Mouse (Mus musculus) brain, adult 2 months (tissue): ENCODE results near the gene Mrps18b.
A peak's percentile ranks its signal among the peaks of the same experiment; 100 is the strongest.

Experiments
- DNase-seq: peaks from one replicate; pipeline ENCODE4 v3.0.0; 2011; ENCODE audit warnings: low read depth, low spot score

The Mrps18b gene

DNA sequence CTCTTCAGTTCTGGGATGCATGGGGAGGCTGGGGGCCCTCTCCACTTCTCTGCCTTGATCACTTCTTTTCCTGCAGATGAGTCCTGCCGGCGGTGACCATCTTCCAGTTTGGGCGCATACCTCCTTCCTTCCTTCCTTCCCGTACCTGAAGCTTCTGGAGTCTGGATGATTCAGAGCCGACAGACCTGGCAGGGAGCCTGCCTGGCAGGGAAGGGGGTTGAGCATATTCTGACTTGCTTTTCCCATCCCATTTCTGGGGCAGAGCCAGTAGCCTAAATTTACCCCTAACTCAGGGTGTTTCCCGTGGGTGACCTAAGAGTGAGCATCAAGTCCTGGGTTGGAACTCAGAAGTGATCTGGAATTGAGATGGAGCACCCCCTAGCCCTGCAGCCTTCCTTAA is 41.5 kb downstream of the Mrps18b start:
- DNase-seq: peak; percentile 82

DNA sequence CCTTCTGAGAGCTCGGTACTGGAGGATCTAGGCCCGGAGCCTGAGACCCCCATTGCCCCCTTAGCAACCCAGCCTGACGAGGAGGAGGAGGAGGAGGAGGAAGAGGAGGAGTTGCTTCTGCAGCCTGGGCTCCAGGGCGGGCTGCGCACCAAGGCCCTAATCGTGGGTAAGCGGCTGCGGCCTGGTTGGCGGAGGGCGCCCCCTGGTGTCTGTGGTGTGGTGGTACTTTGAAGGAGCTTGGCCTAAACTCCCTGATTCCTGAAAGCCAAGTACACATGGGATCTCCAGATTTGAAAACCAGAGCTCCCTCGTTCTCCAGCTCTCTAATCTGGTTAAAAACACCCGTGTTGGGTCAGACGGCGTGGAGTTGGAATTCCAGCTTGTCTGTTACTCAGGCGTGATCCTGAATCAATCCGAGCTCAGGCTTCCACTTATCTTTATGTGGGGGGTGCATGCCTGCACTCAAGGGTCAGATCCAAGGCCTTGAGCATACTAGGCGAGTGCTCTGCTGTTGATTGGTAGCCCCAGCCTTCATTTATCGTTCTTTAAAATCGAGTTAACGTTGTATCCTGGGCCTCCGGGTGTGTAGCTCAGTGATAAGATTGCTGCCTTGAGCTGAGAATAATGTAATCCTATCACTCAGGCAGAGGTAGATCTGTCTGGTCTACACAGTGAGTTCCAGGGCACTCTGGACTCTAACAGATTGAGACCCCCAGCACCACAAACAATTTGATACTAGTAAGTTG is 42.2 kb downstream of the Mrps18b start:
- DNase-seq: peak; percentile 92

DNA sequence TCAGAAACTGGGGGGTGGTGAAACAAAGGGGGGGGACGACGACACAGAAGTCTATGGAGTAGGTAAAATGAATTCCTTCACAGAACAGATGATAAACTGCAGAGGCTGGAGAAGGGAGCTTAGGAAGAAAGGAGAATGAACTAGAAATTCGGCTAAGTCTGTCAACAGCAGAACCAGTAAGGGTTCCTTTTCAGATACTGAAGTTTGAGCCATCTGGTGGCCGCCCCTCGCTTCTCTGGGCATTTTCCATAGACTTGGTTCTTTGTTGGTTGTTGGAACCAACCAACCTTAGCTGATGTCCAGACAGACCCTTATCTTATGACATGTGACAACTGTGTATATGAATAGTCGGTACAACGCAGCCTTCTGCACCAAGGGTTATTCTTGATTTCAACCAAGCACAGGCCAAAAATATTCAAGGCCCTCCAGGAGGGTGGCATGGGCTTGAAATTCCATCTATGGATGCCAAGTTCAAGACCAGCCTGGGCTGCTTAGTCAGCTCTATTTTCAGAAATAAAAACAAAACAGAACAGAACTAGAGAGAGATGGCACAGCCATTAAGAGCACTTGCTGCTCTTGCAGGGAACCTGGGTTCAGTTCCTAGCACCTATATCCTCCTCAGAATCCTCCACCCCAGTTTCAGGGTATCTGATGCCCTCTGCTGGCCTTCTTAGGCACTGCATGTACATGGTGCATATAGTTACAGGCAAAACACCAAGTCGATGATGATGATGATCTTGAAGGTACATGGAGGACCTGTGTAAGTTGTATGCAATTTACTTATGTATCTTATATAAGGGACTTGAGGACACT is 45.1 kb downstream of the Mrps18b start:
- no peak for DNase-seq

DNA sequence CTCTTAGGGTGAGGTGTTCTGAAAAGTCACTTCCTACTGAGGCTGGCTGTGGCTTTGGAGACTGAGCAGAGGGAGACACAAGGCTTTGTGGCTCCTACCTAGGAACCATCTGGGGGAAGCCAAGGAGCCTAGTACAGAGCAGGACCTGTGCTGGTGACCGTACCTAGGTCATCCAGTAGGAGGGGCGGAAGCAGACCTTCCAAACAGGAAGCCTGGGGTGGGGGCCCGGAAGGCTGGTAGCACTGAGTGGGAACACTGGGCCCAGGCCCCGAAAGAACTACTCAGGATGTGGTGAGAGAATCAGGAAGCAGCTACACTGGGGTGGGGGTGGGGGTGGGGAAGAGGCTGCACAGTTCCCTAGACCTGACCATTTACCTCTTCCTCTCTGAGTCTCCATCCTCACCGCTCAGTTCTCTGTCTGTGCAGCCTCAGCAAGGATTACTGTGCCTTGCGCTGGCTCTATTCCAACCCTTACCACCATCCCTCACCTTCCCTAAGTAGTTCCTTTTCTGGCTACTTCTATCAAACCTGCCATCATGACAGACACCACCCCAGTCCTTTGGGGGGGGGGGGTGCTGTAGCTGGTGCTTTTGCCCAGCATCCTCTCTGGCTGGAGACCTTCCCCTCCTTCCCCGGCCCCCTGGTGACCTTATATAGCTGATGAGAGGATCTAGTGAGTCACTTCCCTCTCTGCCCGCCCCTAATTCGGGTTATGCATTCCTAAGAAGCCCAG is 45.9 kb downstream of the Mrps18b start:
- peak; percentile 51 for DNase-seq

DNA sequence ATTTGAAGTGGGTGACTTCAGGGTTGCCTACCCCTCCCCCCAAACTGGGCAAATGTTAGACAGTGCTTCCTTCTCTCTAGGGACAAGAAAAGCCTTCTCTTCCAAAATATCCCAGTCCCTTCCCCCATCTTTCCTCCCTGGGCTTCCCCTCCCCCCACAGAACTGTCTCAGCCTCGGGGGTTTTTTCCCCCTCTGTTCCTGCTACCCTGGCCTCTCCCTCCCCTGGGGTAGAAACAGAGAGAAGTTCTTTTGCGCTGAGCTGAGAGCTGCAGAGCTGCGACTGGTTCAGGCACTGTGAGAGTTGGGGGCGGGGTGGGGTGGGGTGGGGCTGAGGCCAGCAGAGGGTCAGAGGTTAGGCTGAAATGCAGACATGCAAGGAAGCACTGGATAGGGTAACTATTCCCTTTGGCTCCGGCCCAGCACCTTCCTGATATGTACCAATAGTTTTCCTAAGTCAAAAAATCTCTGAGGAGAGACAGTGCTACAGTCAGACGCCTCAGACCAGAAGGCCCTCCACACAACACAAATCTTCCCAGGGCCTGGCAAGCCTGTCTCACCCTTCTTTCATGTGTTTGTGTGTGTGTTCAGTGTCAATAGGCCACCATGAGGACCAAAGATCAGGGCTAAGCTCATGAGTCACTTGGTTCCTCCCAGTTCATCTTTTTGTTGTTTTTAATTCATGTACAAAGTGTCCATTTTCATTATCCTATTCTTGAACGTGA is 46.7 kb downstream of the Mrps18b start:
- no peak for DNase-seq

DNA sequence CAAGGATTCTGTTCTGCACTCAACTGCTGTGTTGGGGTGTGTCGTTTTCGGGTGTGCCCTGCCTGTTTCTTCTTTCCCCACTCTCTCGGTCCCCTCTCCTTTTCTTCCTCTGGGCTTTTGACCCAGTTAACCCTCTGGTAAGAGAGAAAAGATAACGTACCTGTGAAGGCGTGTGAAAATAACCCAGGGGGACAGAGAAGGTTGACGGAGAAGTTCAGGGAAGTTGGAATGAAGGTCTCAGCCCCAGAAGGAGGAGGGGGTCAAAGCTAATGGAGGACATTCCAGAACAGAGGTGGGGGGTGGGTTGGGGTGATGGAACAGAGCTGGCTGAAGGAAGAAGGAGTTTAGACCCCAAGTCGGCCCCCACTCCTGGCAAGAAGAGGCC is 47.2 kb downstream of the Mrps18b start:
- no peak for DNase-seq

DNA sequence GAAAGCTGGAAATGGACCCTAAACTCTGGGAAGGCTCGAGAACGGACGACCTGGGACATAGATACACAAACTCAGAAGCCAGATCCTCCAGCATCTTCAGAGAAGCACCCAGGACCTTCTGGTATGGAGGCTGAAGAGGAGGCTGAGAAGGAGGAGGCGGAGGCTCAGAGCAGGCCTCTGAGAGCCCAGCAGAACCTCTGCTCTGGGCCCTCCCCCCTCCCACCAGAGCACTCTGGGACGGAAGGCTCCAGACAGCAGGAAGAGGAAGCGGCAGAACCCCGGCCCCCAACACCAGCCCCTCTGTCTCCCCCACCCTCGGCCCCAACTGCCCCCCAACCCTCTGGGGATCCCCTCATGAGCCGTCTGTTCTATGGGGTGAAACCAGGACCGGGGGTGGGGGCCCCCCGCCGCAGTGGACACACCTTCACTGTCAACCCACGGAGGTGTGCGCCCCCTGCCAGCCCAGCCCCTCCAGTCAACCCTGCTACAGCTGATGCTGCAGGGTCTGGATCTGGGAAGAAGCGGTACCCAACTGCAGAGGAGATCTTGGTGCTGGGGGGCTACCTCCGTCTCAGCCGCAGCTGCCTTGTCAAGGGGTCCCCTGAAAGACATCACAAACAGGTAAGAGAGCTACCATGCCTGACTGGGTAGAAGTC is 47.9 kb downstream of the Mrps18b start:
- peak; percentile 26 for DNase-seq

DNA sequence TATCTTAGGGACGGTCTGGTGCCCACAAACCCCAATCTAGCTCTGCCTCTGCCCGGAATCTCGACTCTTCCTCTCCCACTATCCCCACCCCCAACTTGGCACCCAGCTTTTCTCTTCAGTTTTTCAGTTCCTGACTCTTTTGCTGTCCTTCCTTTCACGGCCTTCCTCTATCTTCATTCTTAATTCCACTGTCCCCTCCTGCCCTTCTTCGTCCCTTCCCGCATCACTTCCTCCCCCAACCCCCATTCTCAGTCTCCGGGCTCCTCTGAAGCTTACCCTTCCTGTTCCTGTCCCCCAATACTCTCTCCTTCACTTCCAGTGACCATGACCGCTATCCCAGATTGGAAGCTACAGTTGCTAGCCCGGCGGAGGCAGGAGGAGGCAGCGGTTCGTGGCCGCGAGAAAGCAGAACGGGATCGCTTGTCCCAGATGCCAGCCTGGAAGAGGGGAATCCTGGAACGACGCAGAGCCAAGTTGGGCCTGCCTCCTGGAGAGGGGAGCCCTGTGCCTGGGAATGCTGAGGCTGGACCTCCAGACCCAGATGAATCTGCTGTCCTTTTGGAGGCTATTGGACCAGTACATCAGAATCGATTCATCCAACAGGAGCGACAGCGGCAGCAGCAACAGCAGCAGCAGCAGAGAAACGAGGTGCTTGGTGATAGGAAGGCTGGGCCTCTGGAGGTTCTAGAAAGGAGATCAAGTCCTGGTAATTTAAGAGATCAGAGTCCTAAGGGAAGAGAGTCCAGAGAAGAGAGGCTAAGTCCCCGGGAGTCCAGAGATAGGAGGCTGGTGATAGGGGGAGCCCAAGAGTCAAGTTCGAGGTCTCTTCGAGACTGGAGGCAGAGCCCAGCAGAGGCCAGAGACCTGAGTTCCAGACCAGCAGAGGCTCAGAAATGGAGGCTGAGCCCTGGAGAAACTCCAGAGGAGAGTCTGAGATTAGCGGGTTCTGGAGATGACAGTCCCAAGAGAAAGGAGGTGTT is 49.0 kb downstream of the Mrps18b start:
- peak; percentile 24 for DNase-seq

DNA sequence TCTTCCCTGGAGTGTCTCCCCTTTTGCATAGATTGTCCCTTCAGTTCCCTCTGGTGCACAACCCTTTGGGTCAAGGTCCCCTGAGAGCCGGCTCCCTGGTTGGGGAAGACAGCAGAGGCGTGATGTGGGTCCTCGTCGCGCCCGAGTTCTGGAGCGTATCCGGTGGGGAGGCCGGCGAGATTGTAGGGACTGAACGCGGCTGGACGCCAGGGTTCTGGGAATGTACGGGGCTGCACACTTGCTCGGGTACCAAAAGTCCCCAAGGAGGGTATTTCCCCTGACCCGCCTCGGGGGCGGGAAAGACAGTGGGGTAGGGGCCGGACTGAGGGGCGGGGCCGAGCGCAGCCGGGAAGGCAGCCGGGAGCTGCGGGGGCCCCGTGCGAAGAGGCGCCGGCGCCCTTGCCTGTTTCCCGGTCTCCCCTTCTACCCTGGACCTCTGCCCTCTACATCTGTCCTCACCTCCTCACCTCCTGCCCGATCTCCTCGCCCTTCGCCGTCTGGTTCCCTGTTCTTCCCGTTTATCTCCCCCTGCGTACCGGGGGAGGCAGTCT is 49.8 kb downstream of the Mrps18b start:
- no peak for DNase-seq

DNA sequence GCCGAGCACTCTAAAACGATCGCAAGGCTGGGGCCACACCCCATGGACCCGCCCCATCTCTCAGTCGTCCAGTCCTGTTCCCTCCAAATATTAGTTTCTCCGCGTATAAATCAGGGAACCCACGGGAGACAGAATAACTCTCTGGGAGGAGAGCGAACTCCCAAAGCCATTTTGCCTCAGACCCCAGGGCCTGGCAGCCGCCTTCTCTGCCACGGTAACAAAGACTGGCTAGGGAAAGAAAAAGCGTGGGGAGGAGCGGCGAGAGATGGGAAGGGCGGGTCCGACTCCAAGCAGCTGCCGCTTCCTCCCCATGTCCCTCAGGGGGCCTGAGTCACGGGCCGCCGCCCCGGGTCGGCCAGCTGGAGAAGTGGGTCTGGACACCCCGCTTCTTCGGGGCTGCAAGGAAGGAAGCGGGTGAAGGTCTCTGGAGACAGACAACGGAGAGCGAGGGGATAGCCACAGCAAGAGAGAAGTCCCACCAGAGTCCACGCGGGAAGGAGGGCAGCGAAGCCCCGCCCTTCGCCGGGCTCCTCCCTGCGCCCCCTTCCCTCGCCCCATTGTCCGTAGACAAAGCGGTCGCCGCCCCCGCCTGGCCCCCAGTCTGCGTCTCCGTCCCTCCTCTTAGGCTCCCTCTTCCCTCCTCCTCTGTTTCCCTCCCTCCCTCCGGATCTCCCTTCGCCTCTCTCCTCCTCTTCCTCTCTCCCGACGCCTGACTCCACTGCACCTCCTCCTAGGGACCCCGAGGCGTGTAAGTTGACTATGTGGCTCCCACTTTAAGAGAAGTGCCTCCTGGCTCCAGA is 50.5 kb downstream of the Mrps18b start, which contains the start of gene Ppp1r18:
Gene Ppp1r18, plus strand, starts transcription at position 113 of the 800 bp plus-strand sequence.
- DNase-seq: peak; percentile 40

DNA sequence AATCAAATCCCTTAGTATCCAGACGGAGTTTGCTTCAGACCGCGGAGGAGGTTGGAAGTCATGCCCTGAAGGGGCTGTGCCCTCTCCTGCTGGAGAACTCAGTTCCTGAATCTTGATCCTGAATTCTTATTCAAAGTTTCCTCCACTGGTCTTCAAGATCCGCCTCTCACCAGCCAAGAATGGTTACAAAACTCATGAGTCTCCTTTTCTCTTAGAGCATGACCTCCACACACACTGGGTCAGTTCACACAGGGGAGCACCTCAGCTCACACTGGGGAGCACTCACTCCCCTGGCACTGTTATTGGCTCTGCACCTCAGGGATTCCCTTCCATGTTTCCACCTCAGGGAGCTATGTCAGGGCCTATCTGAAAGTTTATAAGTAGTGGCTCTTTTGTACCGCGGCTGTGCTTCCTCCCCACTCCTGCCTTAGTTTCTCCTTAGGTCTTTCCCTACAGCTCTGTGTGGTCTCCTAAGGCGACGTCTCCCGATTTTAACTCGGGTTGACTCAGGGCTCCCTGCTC is 51.3 kb downstream of the Mrps18b start:
- DNase-seq: no peak

DNA sequence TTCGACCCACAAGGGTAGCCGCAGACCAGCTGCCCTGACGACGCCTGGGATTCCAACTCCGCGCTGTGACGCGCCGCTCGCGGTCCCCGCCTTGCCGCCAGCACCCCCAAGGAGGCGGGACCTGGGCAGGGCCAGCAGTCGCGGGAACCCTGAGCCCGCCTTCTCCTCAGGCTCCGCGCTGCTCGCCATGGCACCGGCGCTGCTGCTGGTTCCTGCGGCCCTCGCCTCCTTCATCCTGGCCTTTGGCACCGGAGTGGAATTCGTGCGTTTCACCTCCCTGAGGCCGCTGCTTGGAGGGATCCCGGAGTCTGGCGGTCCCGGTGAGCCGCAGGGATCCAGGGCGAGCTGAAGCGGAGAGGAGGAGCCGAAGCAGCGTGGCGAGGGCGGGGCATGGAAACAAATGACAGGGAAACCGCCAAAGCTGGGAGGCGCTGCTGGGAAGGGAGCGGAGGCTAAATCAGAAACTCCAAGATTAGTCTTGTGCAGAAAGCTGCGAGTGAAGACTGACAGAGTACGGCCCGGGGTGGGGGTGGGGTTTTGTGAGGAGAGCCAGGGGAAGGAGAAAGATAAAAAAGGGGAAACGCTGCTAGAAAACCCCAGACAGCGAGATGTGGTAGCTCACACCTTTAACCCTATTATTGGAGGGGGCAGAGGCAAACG is 54.9 kb downstream of the Mrps18b start, which contains the start of gene Nrm:
Gene Nrm, plus strand, starts transcription at position 121 of the 660 bp plus-strand sequence.
- DNase-seq: peak; percentile 95

DNA sequence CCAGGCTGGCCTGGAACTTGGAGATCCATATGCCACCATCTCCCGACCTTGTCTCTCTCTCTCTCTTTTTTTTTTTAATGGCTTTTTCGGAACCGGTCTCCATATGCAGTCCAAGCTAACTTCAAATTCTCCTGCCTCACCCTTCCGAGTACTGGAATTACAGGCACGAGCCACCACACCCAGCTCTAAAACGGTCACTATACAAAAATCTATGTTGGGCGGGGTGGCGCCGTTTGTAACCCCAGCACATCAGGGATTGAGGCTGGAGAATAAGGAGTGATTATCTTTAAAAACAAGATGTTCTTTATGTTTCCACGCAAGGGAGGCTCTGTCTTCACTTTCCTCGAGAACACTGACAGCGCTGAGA is 55.4 kb downstream of the Mrps18b start:
- no peak for DNase-seq
